Mouse (Mus musculus): ENCODE results near the gene Rtbdn. TPM values are rescaled to one million over a fixed set of nuclear protein-coding genes. Genes with fewer than 3 reads are reported as not detected.

Gene Rtbdn
- total RNA-seq, 2 experiments from 2014 or later, result 0.71 to 1.1 TPM

GRCm38 (mm10) chr8:84917781-84918180 is 29.0 kb upstream of the Rtbdn start:
- DNase-seq (ENCODE audit: low spot score in 2 of 2), result no peak
- intact Hi-C loops (cut with DNase I), result loop anchor here (5.0 kb wide), 1 partner anchor 40 kb away; no protein-coding TSS in a partner anchor

- no peak for DNase-seq (ENCODE audit: low spot score in 2 of 2)
- intact Hi-C loops (cut with DNase I), result loop anchor here (5.0 kb wide), 1 partner anchor 39 kb away; no protein-coding TSS in a partner anchor
Observed at GRCm38 (mm10) chr8:84918646-84919045, 28.1 kb upstream of the Rtbdn start.

DNA sequence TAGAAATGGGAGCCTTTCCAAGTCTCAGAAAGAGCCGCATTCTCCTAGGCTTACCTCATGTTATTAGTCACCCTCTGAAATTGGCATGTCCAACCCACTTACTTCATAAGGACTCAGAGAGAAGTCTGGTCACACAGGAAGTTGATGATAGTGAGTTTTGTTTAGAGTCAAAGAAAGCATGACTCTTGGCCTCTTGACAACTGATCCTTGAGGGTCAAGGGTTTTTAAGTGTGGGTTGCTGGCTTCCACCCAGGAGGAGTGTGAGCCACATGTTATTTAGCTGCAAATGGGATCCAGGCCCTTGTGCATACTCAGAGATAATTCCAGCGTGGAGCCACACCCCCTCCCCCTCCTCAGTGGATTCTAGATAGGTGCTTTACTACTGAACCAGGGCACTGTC is 25.2 kb upstream of the Rtbdn start:
- no peak for DNase-seq (ENCODE audit: low spot score in 2 of 2)
- intact Hi-C loops (cut with DNase I), result no loop called here

DNA sequence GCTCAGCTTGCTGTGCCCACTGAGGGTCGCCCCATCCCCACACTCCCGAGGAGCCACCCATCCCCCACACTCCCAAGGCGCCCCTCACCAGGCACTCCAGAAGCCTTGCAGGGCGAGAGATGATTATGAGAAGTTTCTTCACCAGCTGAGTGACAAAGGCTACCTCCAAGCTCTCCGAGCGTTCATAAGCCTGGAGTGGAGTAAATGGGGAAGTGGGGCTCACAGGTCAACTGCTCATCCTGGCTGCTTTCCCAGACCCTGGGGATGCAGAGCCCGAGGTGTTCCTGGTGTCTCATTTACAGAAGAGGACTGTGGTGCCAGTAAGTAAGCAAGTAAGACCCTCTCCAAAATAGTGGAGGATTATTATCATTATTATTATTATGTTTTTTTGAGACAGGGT is 21.2 kb upstream of the Rtbdn start:
- intact Hi-C loops (cut with DNase I), result loop anchor here (5.0 kb wide), 1 partner anchor 37 kb away; no protein-coding TSS in a partner anchor
- no peak for DNase-seq (ENCODE audit: low spot score in 2 of 2)

DNA sequence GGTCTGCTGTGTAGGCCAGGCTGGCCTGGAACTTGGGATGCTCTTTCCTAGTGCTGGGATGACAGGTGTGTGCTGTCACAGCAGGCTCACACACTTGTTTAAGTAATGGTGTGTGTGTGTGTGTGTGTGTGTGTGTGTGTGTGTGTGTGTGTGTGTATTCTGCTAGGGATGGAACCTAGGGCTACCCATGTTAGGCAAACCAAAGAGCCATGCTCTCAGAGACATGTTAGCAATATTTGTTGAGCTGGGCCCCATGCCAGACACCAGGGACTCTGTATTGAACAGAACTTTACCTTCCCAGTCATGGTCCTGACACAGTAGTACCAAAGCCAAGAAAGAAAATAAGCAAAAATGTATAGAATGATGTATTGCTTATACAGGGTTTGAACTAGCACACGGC is 19.3 kb upstream of the Rtbdn start:
- DNase-seq (ENCODE audit: low spot score in 2 of 2), result no peak

DNA sequence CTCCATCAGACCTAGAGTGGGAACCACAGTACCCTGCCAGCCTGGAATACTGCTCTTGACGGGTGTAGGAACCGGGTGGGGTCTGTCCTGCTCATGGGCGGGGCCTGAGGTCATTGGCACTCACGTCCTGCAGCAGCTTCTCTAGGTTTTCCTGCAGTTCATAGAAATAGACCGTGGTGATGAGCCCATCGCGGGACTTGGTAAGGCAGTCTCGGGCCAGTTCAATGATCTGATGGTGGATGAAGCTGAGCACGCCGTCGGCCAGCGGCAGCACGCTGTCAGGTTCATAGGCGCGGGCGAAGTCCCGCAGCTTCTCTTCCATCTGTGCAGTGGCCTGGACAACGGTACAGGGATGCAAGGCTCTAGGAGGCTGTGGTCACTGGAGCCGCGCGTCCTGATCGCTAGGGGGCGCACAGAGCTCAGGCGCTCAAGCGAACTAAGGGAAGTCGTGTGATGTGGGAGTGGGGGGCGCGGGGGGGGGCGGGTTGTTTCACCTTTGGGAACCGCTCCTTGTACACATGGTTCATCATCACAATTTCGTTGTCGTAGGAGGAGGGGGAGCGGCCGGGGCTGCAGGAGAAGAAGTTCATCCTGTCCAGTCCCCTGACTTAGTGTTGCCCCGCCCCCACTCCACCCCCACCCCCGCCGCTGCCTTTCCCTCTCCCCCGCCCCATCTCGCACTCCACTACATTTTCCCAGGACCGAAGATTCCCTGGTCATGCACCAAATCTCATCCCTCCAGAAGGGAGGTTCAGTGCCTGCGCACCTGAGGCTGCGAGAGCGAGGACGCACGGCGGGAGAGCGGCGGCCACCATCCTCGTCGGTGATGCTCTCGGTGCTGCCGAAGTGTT is 18.1 kb upstream of the Rtbdn start:
- DNase-seq (ENCODE audit: low spot score in 2 of 2), result peak; percentile 71 to 74
- intact Hi-C loops (cut with DNase I), result loop anchor here (5.0 kb wide), 1 partner anchor 34 kb away; no protein-coding TSS in a partner anchor

More for the DNA sequence above, 19.3 kb upstream of the Rtbdn start:
- intact Hi-C loops (cut with DNase I), result loop anchor here (5.0 kb wide), 1 partner anchor 35 kb away; no protein-coding TSS in a partner anchor

- intact Hi-C loops (cut with DNase I), result no loop called here
- no peak for DNase-seq (ENCODE audit: low spot score in 2 of 2)
Observed at GRCm38 (mm10) chr8:84930582-84930981, 16.2 kb upstream of the Rtbdn start.

DNA sequence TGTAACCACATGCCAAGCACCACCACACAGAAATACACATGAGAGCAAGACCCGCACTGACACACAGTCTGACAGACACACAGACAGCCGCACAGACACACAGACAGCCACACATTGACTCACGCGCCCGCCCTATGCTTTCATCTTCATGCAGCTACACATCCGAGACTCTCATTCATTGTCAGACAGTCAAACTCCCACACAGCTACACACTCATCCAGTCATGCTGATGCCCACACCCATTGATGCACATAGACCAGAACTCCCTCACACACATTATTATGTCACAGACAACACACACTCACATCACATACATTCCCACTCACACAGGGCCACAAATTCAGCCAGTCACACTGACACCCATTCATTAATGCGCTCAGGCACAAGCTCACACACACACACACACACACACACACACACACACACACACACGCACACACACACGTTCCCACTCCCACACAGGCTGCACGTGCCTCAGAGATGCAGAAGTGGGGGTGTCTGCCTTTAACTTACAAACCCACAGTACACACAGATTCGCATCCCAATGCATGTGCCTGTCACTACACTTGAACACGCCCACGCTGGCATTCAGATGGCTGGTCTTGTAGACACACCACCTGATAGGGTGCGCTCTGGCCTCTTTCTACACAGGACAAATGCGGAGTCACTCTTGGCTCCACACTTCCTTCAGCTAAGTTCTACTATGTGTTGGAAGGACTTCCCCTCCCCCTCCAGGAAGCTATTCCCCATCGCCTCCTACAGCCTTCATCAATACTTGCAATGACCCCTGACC is 12.8 kb upstream of the Rtbdn start:
- intact Hi-C loops (cut with DNase I), result no loop called here
- peak; percentile 42 to 80 for DNase-seq (ENCODE audit: low spot score in 2 of 2)

GRCm38 (mm10) chr8:84934860-84935259 is 11.9 kb upstream of the Rtbdn start:
- intact Hi-C loops (cut with DNase I), result no loop called here
- peak; percentile 48 to 68 for DNase-seq (ENCODE audit: low spot score in 2 of 2)

DNA sequence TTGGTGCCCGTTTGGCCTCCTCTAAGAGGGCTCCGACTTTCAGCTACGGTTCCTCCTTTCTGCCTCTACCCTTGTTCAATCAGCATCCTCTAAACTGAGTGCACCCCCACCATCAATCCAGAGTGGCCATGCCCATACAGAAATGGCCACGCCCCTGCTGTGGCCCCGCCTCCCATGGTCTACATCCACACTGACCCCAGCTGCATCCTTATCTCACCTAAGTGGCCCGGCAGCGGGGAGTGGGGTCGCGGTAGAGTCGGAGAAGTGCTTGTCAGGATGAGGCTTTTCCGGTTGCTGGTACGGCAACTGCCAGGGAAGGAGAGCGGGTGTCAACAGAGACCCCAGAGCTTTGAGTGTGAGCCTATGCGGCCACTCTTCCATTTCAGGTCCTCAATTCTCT is 11.3 kb upstream of the Rtbdn start:
- no peak for DNase-seq (ENCODE audit: low spot score in 2 of 2)

GRCm38 (mm10) chr8:84936041-84936961 is 10.5 kb upstream of the Rtbdn start:
- intact Hi-C loops (cut with DNase I), result no loop called here
- no peak for DNase-seq (ENCODE audit: low spot score in 2 of 2)

More for the DNA sequence above, 11.3 kb upstream of the Rtbdn start:
- intact Hi-C loops (cut with DNase I), result no loop called here

- peak; percentile 80 to 81 for DNase-seq (ENCODE audit: low spot score in 2 of 2)
- intact Hi-C loops (cut with DNase I), result no loop called here
Observed at GRCm38 (mm10) chr8:84936962-84937546, 9.7 kb upstream of the Rtbdn start, which contains the start of gene Mast1. Gene Mast1 (minus strand): TSS chr8:84937359.

DNA sequence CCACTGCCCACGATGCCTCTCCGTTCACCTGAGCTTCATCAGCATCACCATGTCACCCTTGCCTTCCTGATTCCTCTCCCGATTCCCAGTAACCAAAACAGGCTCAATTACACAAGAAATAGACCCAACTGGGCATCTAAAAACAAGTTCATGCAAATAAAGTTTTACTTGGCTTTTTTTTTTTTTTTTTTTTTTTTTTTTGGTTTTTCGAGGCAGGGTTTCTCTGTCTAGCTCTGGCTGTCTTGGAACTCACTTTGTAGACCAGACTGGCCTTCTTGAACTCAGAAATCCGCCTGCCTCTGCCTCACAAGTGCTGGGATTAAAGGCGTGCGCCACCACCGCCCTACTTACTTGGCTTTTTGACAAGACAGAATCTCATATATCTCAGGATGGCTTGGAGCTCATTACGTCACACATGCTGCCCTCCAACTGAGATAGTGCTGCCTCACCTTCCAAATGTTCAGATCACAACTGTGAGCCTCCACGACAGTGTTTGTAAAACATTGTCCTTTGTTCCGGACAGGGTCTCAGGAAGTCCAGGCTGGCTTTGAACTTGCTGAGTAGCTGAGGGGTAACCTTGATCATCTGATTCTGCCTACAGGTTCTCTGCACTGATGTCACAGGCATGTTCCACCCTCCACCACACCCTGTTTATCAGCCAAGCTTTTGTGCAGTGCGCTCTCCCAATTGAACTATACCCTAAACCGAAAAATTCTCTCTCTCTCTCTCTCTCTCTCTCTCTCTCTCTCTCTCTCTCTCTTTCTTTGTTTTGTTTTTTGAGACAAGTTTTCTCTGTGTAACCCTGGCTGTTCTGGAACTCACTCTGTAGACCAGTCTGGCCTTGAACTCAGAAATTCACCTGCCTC is 8.9 kb upstream of the Rtbdn start:
- intact Hi-C loops (cut with DNase I), result no loop called here
- DNase-seq (ENCODE audit: low spot score in 2 of 2), result no peak

GRCm38 (mm10) chr8:84943699-84944098 is 3.1 kb upstream of the Rtbdn start:
- intact Hi-C loops (cut with DNase I), result no loop called here
- no peak for DNase-seq (ENCODE audit: low spot score in 2 of 2)

- peak; percentile 69 to 87 for DNase-seq (ENCODE audit: low spot score in 2 of 2)
- intact Hi-C loops (cut with DNase I), result no loop called here
Observed at GRCm38 (mm10) chr8:84944478-84945160, 2.2 kb upstream of the Rtbdn start.

DNA sequence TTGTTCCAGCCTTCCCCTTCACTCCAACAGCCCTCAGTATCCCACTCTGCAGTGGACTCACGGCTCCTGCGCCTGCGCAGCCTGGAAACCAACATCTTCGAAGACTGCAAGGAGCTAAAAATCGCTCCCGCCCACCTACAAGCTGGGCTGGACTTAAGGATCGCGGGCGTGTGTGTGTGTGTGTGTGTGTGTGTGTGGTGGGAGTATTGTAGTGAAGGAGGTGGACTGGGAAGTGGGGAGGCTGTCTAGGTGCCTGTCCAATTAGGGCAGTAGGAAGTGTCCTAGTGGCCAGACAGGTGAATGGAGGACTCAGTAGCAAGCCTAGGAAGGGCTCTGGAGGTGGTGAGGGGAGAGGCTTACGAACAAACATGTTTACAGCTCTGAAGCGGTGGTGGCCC is 1.6 kb upstream of the Rtbdn start:
- peak; percentile 83 to 94 for DNase-seq (ENCODE audit: low spot score in 2 of 2)
- intact Hi-C loops (cut with DNase I), result no loop called here
